Mouse (Mus musculus) liver, embryonic 12.5 days (tissue): Measurements from ENCODE around the gene Foxo6. TPM values are rescaled to one million over a fixed set of nuclear protein-coding genes. Genes with fewer than 3 reads are reported as not detected.
A peak's percentile ranks its signal among the peaks of the same experiment; 100 is the strongest.

ENCODE experiments used
- ATAC-seq: fragments of 200-750 bp; cut with Nextera tagmentation; 2 replicates; pipeline ENCODE4 v1.8.0; 2017; ENCODE audit warnings: moderate number of reproducible peaks, mild to moderate bottlenecking, moderate library complexity
- H3K27ac ChIP-seq: fragments of 300-500 bp; sonication (generic); 2 replicates; pipeline ENCODE4 v1.5.1; 2016; ENCODE audit warnings: mild to moderate bottlenecking
- H3K27me3 ChIP-seq: fragments of 300-500 bp; sonication (generic); replicated peaks from 2 replicates; pipeline ENCODE4 v1.6.1; 2016; ENCODE audit warnings: mild to moderate bottlenecking, moderate library complexity
- H3K36me3 ChIP-seq: fragments of 300-500 bp; sonication (generic); 2 replicates; pipeline ENCODE4 v1.6.1; 2016; ENCODE audit warnings: mild to moderate bottlenecking, moderate library complexity
- H3K4me1 ChIP-seq: fragments of 300-500 bp; sonication (generic); 2 replicates; pipeline ENCODE4 v1.6.1; 2016
- H3K4me2 ChIP-seq: fragments of 300-500 bp; sonication (generic); 2 replicates; pipeline ENCODE4 v1.6.1; 2016; ENCODE audit warnings: mild to moderate bottlenecking, moderate library complexity
- H3K4me3 ChIP-seq: fragments of 300-500 bp; sonication (generic); 2 replicates; pipeline ENCODE4 v1.5.1; 2016; ENCODE audit warnings: mild to moderate bottlenecking, moderate library complexity
- H3K9ac ChIP-seq: fragments of 300-500 bp; sonication (generic); 2 replicates; pipeline ENCODE4 v1.6.1; 2016; ENCODE audit warnings: mild to moderate bottlenecking, moderate library complexity
- H3K9me3 ChIP-seq: fragments of 300-500 bp; sonication (generic); replicated peaks from 2 replicates; pipeline ENCODE4 v1.6.1; 2016; ENCODE audit warnings: mild to moderate bottlenecking, moderate library complexity
- WGBS: fragments of 180-500 bp; shearing (Covaris S2); methylation state at CpG from one replicate; pipeline ENCODE4 v1.1.7; 2016; ENCODE audit not compliant: insufficient replicate concordance; 5-methylcytosine and 5-hydroxymethylcytosine counted together
- polyA plus RNA-seq: library from polyadenylated mRNA; unstranded; fragments of >200 nt; fragmentation: Nextera tagmentation; extraction: Ambion mirVana; gene quantifications from 2 replicates; pipeline ENCODE4 v1.2.1, GENCODE M21; 2016

The Foxo6 gene
- polyA plus RNA-seq, 1 experiment from 2014 or later = not detected

- WGBS = 5% methylated on average over 40 of the region's 47 CpGs
- Histone ChIP-seq H3K36me3 (no peaks in the 10 kb centered on the region), H3K27me3 (peaks cover 95% of the 10 kb centered on the region), H3K9ac (no peak overlapping the region), H3K27ac (no peak overlapping the region), H3K4me3 (peak overlapping the region; percentile 36), H3K4me1 (peaks cover 24% of the 10 kb centered on the region), H3K9me3 (no peaks in the 10 kb centered on the region), H3K4me2 (peak overlapping the region; percentile 62)
- no peak for ATAC-seq
These were observed 4.5 kb downstream of the Foxo6 start for GRCm38 (mm10) chr4:120282568-120283091.

DNA sequence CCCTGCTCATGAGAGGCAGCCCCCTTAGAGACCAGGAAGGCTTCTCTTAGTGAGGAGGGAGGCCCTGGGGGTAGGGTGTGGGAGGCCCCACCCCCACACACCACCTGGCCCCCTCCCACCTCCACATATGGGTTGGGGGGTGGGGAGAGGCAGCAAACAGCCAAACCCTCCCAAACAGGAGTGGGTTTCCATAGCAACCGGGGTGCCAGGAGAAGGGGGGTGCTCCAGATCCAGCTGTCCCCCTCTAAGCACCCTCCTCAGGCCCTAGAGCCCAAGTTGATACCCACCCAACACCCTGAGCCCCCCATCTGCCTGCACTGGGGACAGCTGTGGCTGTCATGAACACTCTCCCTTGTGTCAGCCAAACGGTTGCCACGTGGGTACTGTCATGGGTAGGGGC lies 6.1 kb downstream of the Foxo6 start:
- Histone ChIP-seq H3K4me2 (no peak overlapping the region), H3K4me1 (0 out of 2 replicates have a peak, but pooled peaks cover 11% of the 10 kb centered on the region), H3K27ac (no peak overlapping the region), H3K9ac (no peak overlapping the region), H3K9me3 (no peaks in the 10 kb centered on the region), H3K4me3 (no peak overlapping the region), H3K36me3 (no peaks in the 10 kb centered on the region), H3K27me3 (peaks cover 95% of the 10 kb centered on the region)
- no peak for ATAC-seq
- 58% methylated on average over 3 of the region's 3 CpGs for WGBS

DNA sequence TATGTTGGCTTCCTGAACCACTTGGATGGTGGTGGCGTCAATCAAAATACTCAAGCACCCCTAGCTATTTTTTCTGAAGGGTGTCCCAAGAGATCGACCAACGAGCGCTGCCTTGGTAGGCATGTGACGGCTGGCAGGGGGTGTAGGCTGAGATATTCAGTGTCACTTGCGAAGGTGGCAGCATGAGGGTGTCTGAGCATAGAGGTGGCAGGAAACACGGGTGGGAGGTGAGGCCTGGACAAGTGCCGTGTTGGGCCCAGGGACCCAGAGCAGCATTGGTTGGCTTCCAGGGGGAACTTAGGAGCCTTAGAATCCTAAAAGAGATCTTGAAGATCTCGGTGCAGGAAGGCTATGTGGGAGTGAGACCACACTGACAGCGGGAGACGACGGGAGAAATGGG lies 6.7 kb downstream of the Foxo6 start:
- Histone ChIP-seq H3K4me1 (0 out of 2 replicates have a peak, but pooled peaks cover 11% of the 10 kb centered on the region), H3K9me3 (no peaks in the 10 kb centered on the region), H3K4me3 (no peak overlapping the region), H3K36me3 (no peaks in the 10 kb centered on the region), H3K4me2 (no peak overlapping the region), H3K27me3 (peaks cover 95% of the 10 kb centered on the region), H3K9ac (no peak overlapping the region), H3K27ac (no peak overlapping the region)
- ATAC-seq = no peak
- WGBS = 56% methylated on average over 12 of the region's 12 CpGs

GRCm38 (mm10) chr4:120277255-120277928 lies 9.8 kb downstream of the Foxo6 start:
- H3K27ac ChIP-seq = no peak overlapping the region
- no peak overlapping the region for H3K9ac ChIP-seq
- H3K9me3 ChIP-seq = no peaks in the 10 kb centered on the region
- no peaks in the 10 kb centered on the region for H3K36me3 ChIP-seq
- no peak overlapping the region for H3K4me2 ChIP-seq
- H3K27me3 ChIP-seq = peaks cover 92% of the 10 kb centered on the region
- H3K4me3 ChIP-seq = no peak overlapping the region
- ATAC-seq = no peak
- 0 out of 2 replicates have a peak, but pooled peaks cover under 1% of the 10 kb centered on the region for H3K4me1 ChIP-seq
- 46% methylated on average over 4 of the region's 4 CpGs for WGBS

DNA sequence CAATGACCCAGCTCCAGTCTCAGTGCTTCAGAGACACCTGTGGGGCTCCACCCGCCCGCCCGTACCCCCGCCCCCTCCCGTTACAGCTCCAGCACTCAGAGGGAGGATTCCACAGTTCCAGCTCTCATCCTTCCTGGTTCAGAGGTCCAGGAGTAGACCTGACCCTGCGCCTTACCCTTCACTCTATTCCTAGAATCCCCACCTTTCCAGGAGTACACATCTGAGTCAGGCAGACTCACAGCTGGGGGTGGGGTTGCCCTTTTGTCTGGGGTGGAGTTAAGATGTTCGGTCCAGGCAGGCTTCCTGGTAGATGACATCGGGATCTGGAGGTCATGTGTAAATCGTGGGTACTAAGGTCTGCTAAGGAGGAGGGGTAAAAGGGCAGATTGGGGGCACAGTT lies 11.7 kb downstream of the Foxo6 start:
- no peaks in the 10 kb centered on the region for H3K4me1 ChIP-seq
- no peak overlapping the region for H3K4me2 ChIP-seq
- peaks cover 92% of the 10 kb centered on the region for H3K27me3 ChIP-seq
- H3K9ac ChIP-seq = no peak overlapping the region
- no peak overlapping the region for H3K4me3 ChIP-seq
- no peak overlapping the region for H3K27ac ChIP-seq
- H3K9me3 ChIP-seq = no peaks in the 10 kb centered on the region
- 51% methylated on average over 9 of the region's 9 CpGs for WGBS
- no peaks in the 10 kb centered on the region for H3K36me3 ChIP-seq
- ATAC-seq = no peak

DNA sequence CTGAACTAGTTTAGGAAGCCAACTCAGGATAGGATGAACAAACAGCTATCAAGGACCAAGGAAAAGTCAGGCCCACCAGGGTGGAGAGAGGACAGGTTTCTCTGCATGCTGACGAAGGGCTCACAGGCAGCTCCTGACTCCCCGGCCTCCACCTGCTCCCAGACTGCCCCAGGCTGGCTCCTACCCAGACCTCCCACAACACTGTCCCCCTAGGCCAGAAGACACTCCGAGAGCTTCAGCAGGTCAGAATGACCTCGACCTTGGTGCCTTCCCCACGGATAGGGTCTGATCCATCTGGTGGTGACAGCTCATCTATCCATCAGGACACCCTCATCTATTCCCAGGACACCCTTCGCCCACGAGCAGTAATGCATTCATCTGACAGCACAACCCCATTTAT lies 13.6 kb downstream of the Foxo6 start:
- H3K36me3 ChIP-seq = no peaks in the 10 kb centered on the region
- H3K4me2 ChIP-seq = no peak overlapping the region
- whole genome bisulfite sequencing = 51% methylated on average over 7 of the region's 7 CpGs
- H3K9me3 ChIP-seq = no peaks in the 10 kb centered on the region
- no peak overlapping the region for H3K4me3 ChIP-seq
- no peak overlapping the region for H3K9ac ChIP-seq
- no peak for ATAC-seq
- peaks cover 93% of the 10 kb centered on the region for H3K27me3 ChIP-seq
- H3K27ac ChIP-seq = no peak overlapping the region
- 0 out of 2 replicates have a peak, but pooled peaks cover under 1% of the 10 kb centered on the region for H3K4me1 ChIP-seq

GRCm38 (mm10) chr4:120271886-120272580 lies 15.1 kb downstream of the Foxo6 start:
- Histone ChIP-seq H3K4me2 (no peak overlapping the region), H3K9ac (no peak overlapping the region), H3K4me1 (0 out of 2 replicates have a peak, but pooled peaks cover 4% of the 10 kb centered on the region), H3K36me3 (no peaks in the 10 kb centered on the region), H3K27me3 (peaks cover 96% of the 10 kb centered on the region), H3K27ac (no peak overlapping the region), H3K9me3 (no peaks in the 10 kb centered on the region), H3K4me3 (no peak overlapping the region)
- ATAC-seq = no peak
- WGBS = 69% methylated on average over 6 of the region's 6 CpGs

- Histone ChIP-seq H3K9me3 (no peaks in the 10 kb centered on the region), H3K36me3 (no peaks in the 10 kb centered on the region), H3K27ac (no peak overlapping the region), H3K9ac (no peak overlapping the region), H3K4me3 (no peak overlapping the region), H3K4me1 (0 out of 2 replicates have a peak, but pooled peaks cover 4% of the 10 kb centered on the region), H3K4me2 (no peak overlapping the region), H3K27me3 (peaks cover 96% of the 10 kb centered on the region)
- no peak for ATAC-seq
- WGBS = 48% methylated on average over 8 of the region's 8 CpGs
These were observed 15.9 kb downstream of the Foxo6 start for GRCm38 (mm10) chr4:120271208-120271607.

DNA sequence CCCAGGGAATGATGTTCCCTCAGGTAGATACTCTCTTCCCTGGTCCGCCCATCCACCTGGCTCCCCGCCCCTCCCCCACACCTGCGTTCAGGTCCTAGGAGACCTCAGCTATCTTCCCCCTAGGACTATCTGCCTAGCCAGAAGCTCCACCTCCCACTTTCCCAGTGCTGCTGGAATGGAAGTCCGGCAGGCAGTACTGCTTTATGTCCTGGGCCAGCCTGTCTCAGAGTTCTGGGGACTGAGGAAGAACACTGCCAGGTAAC lies 16.3 kb downstream of the Foxo6 start:
- Histone ChIP-seq H3K4me2 (no peak overlapping the region), H3K9me3 (no peaks in the 10 kb centered on the region), H3K27ac (no peak overlapping the region), H3K4me1 (0 out of 2 replicates have a peak, but pooled peaks cover 4% of the 10 kb centered on the region), H3K27me3 (peaks cover 96% of the 10 kb centered on the region), H3K36me3 (no peaks in the 10 kb centered on the region), H3K9ac (no peak overlapping the region), H3K4me3 (no peak overlapping the region)
- 29% methylated on average over 4 of the region's 4 CpGs for WGBS
- no peak for ATAC-seq

DNA sequence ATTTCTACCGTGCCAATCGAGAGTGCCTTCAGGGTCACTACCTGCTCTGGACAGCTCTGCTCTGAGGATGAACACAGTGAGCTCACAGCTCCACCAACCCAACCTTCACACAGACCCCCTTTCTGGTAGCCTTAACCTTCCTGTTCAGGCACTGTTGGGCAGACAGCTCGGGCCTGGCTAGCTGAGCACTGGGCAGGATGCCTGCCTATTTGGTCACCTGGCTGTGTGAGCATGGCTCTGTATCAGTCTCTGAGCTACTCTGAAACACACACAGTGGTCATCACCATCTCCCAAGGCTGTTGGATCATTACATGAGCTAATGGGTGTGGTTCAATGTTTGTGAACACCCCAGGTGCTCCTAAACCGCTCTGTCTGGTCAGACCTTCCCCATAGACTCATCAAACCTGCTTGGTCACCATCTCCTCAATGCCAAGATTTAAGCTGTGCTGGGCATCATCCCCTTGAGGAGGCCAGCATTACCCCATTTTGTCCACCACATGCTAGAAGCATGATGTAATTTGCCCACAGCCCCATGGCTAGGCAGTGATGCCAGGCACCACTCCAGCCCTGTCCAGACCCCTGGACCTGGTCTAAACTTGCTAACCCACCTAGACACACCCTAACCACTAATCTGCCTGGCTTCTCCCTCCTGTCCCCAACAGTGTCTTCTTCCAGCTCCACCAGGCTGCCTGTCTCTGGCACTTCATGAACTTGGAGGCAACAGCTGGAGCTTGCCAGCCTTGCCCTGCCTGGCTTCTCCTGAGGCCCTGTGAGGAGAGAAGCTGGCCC lies 16.8 kb downstream of the Foxo6 start:
- WGBS = 56% methylated on average over 4 of the region's 4 CpGs
- no peak for ATAC-seq
- Histone ChIP-seq H3K9ac (no peak overlapping the region), H3K27me3 (peaks cover 96% of the 10 kb centered on the region), H3K36me3 (no peaks in the 10 kb centered on the region), H3K9me3 (no peaks in the 10 kb centered on the region), H3K4me1 (0 out of 2 replicates have a peak, but pooled peaks cover 4% of the 10 kb centered on the region), H3K27ac (no peak overlapping the region), H3K4me3 (no peak overlapping the region), H3K4me2 (no peak overlapping the region)

- Histone ChIP-seq H3K36me3 (no peaks in the 10 kb centered on the region), H3K27ac (no peak overlapping the region), H3K9me3 (no peaks in the 10 kb centered on the region), H3K4me3 (no peak overlapping the region), H3K4me2 (no peak overlapping the region), H3K9ac (no peak overlapping the region), H3K4me1 (0 out of 2 replicates have a peak, but pooled peaks cover 4% of the 10 kb centered on the region), H3K27me3 (peaks cover 96% of the 10 kb centered on the region)
- WGBS = 26% methylated on average over 9 of the region's 9 CpGs
- ATAC-seq = no peak
These were observed 17.7 kb downstream of the Foxo6 start for GRCm38 (mm10) chr4:120269426-120269825.
